Mouse (Mus musculus) heart, embryonic 16.5 days (tissue): ENCODE results near the gene Srgap2. TPM values are rescaled to one million over a fixed set of nuclear protein-coding genes. Genes with fewer than 3 reads are reported as not detected.

Experiments used
- ATAC-seq: fragments of 200-750 bp; cut with Nextera tagmentation; replicated peaks from 2 replicates; pipeline ENCODE4 v1.8.0; 2017; ENCODE audit warnings: moderate number of reproducible peaks; ENCODE audit not compliant: insufficient read depth, low FRiP score; ENCODE audit errors: extremely low read depth
- H3K27ac ChIP-seq: fragments of 300-500 bp; sonication (generic); 2 replicates; pipeline ENCODE4 v1.5.1; 2014; ENCODE audit warnings: mild to moderate bottlenecking, low read length, control low read depth, moderate library complexity
- H3K27me3 ChIP-seq: fragments of 300-500 bp; sonication (generic); 2 replicates; pipeline ENCODE4 v1.6.1; 2014; ENCODE audit warnings: low read length, mixed read lengths; ENCODE audit not compliant: control insufficient read depth, insufficient read depth
- H3K36me3 ChIP-seq: fragments of 300-500 bp; sonication (generic); 2 replicates; pipeline ENCODE4 v1.6.1; 2014; ENCODE audit not compliant: control insufficient read depth, insufficient read depth
- H3K4me1 ChIP-seq: fragments of 300-500 bp; sonication (generic); 2 replicates; pipeline ENCODE4 v1.6.1; 2014; ENCODE audit warnings: low read length, mixed read lengths; ENCODE audit not compliant: control insufficient read depth, insufficient read depth
- H3K4me2 ChIP-seq: fragments of 300-500 bp; sonication (generic); 2 replicates; pipeline ENCODE4 v1.6.1; 2014; ENCODE audit warnings: low read depth, mild to moderate bottlenecking, control low read depth, low read length
- H3K4me3 ChIP-seq: fragments of 300-500 bp; sonication (generic); 2 replicates; pipeline ENCODE4 v1.5.1; 2014; ENCODE audit warnings: mild to moderate bottlenecking, control low read depth, low read length
- H3K9ac ChIP-seq: fragments of 300-500 bp; sonication (generic); 2 replicates; pipeline ENCODE4 v1.6.1; 2014; ENCODE audit warnings: low read length, control low read depth
- H3K9me3 ChIP-seq: fragments of 300-500 bp; sonication (generic); replicated peaks from 2 replicates; pipeline ENCODE4 v1.6.1; 2016; ENCODE audit warnings: low read length; ENCODE audit not compliant: control insufficient read depth
- whole genome bisulfite sequencing: fragments of 180-500 bp; shearing (Covaris S2); extraction: QIAGEN DNeasy Blood & Tissue Kit; methylation state at CpG from one replicate; pipeline ENCODE4 v1.1.7; 2014; 5-methylcytosine and 5-hydroxymethylcytosine counted together
- polyA plus RNA-seq: library from polyadenylated mRNA; unstranded; fragments of >200 nt; fragmentation: Nextera tagmentation; extraction: Ambion mirVana; gene quantifications from 2 replicates; pipeline ENCODE4 v1.2.1, GENCODE M21; 2015

Gene Srgap2
- polyA plus RNA-seq, 1 experiment from 2014 or later = 16.6 TPM

GRCm38 (mm10) chr1:131437975-131438374, 89.2 kb downstream of the Srgap2 start:
- Histone ChIP-seq H3K9me3 (no peaks in the 10 kb centered on the region), H3K36me3 (no peaks in the 10 kb centered on the region), H3K4me3 (no peak overlapping the region), H3K27me3 (no peaks in the 10 kb centered on the region), H3K9ac (no peak overlapping the region), H3K4me2 (no peak overlapping the region), H3K4me1 (peaks cover 13% of the 10 kb centered on the region), H3K27ac (no peak overlapping the region)
- 0 out of 2 replicates have a peak, but pooled peaks have one; percentile 32 for ATAC-seq

- no peak overlapping the region for H3K27ac ChIP-seq
- H3K4me3 ChIP-seq = no peak overlapping the region
- no peak overlapping the region for H3K9ac ChIP-seq
- ATAC-seq = no peak
- H3K9me3 ChIP-seq = no peaks in the 10 kb centered on the region
- H3K36me3 ChIP-seq = no peaks in the 10 kb centered on the region
- 74% methylated on average over 7 of the region's 7 CpGs for WGBS
- no peak overlapping the region for H3K4me2 ChIP-seq
- peaks cover 20% of the 10 kb centered on the region for H3K4me1 ChIP-seq
- H3K27me3 ChIP-seq = no peaks in the 10 kb centered on the region
Observed at GRCm38 (mm10) chr1:131436609-131437008, 90.5 kb downstream of the Srgap2 start.

GRCm38 (mm10) chr1:131431456-131432246, 95.5 kb downstream of the Srgap2 start:
- peak; percentile 95 for ATAC-seq
- no peaks in the 10 kb centered on the region for H3K9me3 ChIP-seq
- 27% methylated on average over 5 of the region's 5 CpGs for whole genome bisulfite sequencing
- no peaks in the 10 kb centered on the region for H3K27me3 ChIP-seq
- H3K4me1 ChIP-seq = peaks cover 34% of the 10 kb centered on the region
- 0 out of 2 replicates have a peak overlapping the region, but pooled peaks have one; percentile 4 for H3K4me3 ChIP-seq
- H3K9ac ChIP-seq = no peak overlapping the region
- H3K36me3 ChIP-seq = no peaks in the 10 kb centered on the region
- peak overlapping the region; percentile 82 for H3K27ac ChIP-seq
- peak overlapping the region; percentile 46 for H3K4me2 ChIP-seq

GRCm38 (mm10) chr1:131427140-131427821, 99.9 kb downstream of the Srgap2 start:
- 27% methylated on average over 5 of the region's 5 CpGs for WGBS
- no peak for ATAC-seq

GRCm38 (mm10) chr1:131423061-131423460, 104.1 kb downstream of the Srgap2 start:
- Histone ChIP-seq H3K4me3 (no peak overlapping the region), H3K4me1 (peaks cover 37% of the 10 kb centered on the region), H3K27me3 (no peaks in the 10 kb centered on the region), H3K9me3 (no peaks in the 10 kb centered on the region), H3K9ac (no peak overlapping the region), H3K27ac (no peak overlapping the region), H3K36me3 (no peaks in the 10 kb centered on the region), H3K4me2 (no peak overlapping the region)
- no peak for ATAC-seq
- 57% methylated on average over 3 of the region's 3 CpGs for WGBS

More at GRCm38 (mm10) chr1:131427140-131427821, 99.9 kb downstream of the Srgap2 start:
- H3K4me2 ChIP-seq = no peak overlapping the region
- no peaks in the 10 kb centered on the region for H3K36me3 ChIP-seq
- H3K4me3 ChIP-seq = no peak overlapping the region
- H3K4me1 ChIP-seq = peaks cover 37% of the 10 kb centered on the region
- H3K27me3 ChIP-seq = no peaks in the 10 kb centered on the region
- H3K27ac ChIP-seq = 0 out of 2 replicates have a peak overlapping the region, but pooled peaks have one; percentile 17
- no peaks in the 10 kb centered on the region for H3K9me3 ChIP-seq
- no peak overlapping the region for H3K9ac ChIP-seq

- Histone ChIP-seq H3K27ac (peak overlapping the region; percentile 60), H3K4me1 (peaks cover 45% of the 10 kb centered on the region), H3K36me3 (no peaks in the 10 kb centered on the region), H3K9ac (no peak overlapping the region), H3K9me3 (no peaks in the 10 kb centered on the region), H3K4me3 (no peak overlapping the region), H3K27me3 (no peaks in the 10 kb centered on the region), H3K4me2 (peak overlapping the region; percentile 24; the same call in 1 of the 2 replicates)
- ATAC-seq = no peak
Observed at GRCm38 (mm10) chr1:131421113-131421512, 106.0 kb downstream of the Srgap2 start.

- H3K4me1 ChIP-seq = peaks cover 45% of the 10 kb centered on the region
Observed at GRCm38 (mm10) chr1:131420660-131421059, 106.5 kb downstream of the Srgap2 start.

GRCm38 (mm10) chr1:131419307-131419706, 107.8 kb downstream of the Srgap2 start:
- H3K27me3 ChIP-seq = no peaks in the 10 kb centered on the region
- peak; percentile 69; the same call in 1 of the 2 replicates for ATAC-seq
- H3K4me1 ChIP-seq = peaks cover 45% of the 10 kb centered on the region
- no peak overlapping the region for H3K4me3 ChIP-seq
- 12% methylated on average over 3 of the region's 3 CpGs for WGBS
- H3K4me2 ChIP-seq = peak overlapping the region; percentile 6; the same call in 1 of the 2 replicates
- H3K36me3 ChIP-seq = no peaks in the 10 kb centered on the region
- H3K27ac ChIP-seq = peak overlapping the region; percentile 44
- H3K9ac ChIP-seq = no peak overlapping the region
- no peaks in the 10 kb centered on the region for H3K9me3 ChIP-seq

More at GRCm38 (mm10) chr1:131420660-131421059, 106.5 kb downstream of the Srgap2 start:
- peak overlapping the region; percentile 60 for H3K27ac ChIP-seq
- no peaks in the 10 kb centered on the region for H3K36me3 ChIP-seq
- 29% methylated on average over 4 of the region's 4 CpGs for WGBS
- no peaks in the 10 kb centered on the region for H3K27me3 ChIP-seq
- peak overlapping the region; percentile 24 for H3K4me2 ChIP-seq
- ATAC-seq = no peak
- no peaks in the 10 kb centered on the region for H3K9me3 ChIP-seq
- no peak overlapping the region for H3K4me3 ChIP-seq
- H3K9ac ChIP-seq = no peak overlapping the region
